Mouse (Mus musculus) lung, embryonic 15.5 days (tissue): ENCODE results near the gene Cldn24. TPM values are rescaled to one million over a fixed set of nuclear protein-coding genes. Genes with fewer than 3 reads are reported as not detected.

Experiments
- ATAC-seq: fragments of 200-750 bp; cut with Nextera tagmentation; 2 replicates; pipeline ENCODE4 v1.8.0; 2017; ENCODE audit warnings: moderate number of reproducible peaks, borderline replicate concordance; ENCODE audit not compliant: low FRiP score, low TSS enrichment; ENCODE audit errors: extremely low read depth
- H3K27ac ChIP-seq: fragments of 300-500 bp; sonication (generic); 2 replicates; pipeline ENCODE4 v1.5.1; 2015; ENCODE audit warnings: moderate library complexity, mild to moderate bottlenecking, inconsistent platforms
- H3K27me3 ChIP-seq: fragments of 300-500 bp; sonication (generic); 2 replicates; pipeline ENCODE4 v1.6.1; 2015; ENCODE audit warnings: inconsistent platforms
- H3K36me3 ChIP-seq: fragments of 300-500 bp; sonication (generic); 2 replicates; pipeline ENCODE4 v1.6.1; 2015; ENCODE audit warnings: inconsistent platforms
- H3K4me1 ChIP-seq: fragments of 300-500 bp; sonication (generic); 2 replicates; pipeline ENCODE4 v1.6.1; 2015; ENCODE audit warnings: inconsistent platforms
- H3K4me2 ChIP-seq: fragments of 300-500 bp; sonication (generic); 2 replicates; pipeline ENCODE4 v1.6.1; 2015; ENCODE audit warnings: inconsistent platforms, mild to moderate bottlenecking, moderate library complexity
- H3K4me3 ChIP-seq: fragments of 300-500 bp; sonication (generic); 2 replicates; pipeline ENCODE4 v1.5.1; 2015; ENCODE audit warnings: mild to moderate bottlenecking, inconsistent platforms
- H3K9ac ChIP-seq: fragments of 300-500 bp; sonication (generic); 2 replicates; pipeline ENCODE4 v1.6.1; 2015; ENCODE audit warnings: inconsistent platforms
- H3K9me3 ChIP-seq: fragments of 300-500 bp; sonication (generic); 2 replicates; pipeline ENCODE4 v1.6.1; 2016; ENCODE audit warnings: inconsistent platforms
- WGBS: fragments of 180-500 bp; shearing (Covaris S2); methylation state at CpG from one replicate; pipeline ENCODE4 v1.1.7; 2015; 5-methylcytosine and 5-hydroxymethylcytosine counted together
- polyA plus RNA-seq: library from polyadenylated mRNA; unstranded; fragments of >200 nt; fragmentation: Nextera tagmentation; extraction: Ambion mirVana; gene quantifications from 2 replicates; pipeline ENCODE4 v1.2.1, GENCODE M21; 2015

Gene Cldn24
- not detected in 2 replicates for polyA plus RNA-seq

GRCm38 (mm10) chr8:47821843-47822242 lies at the start of gene Cldn24:
Gene Cldn24 (plus strand): TSS chr8:47822143.
- Histone ChIP-seq H3K9me3 (no peaks in the 10 kb centered on the region), H3K4me3 (no peak within 1 kb of the TSS), H3K27ac (no peak within 1 kb of the TSS), H3K4me2 (no peak within 1 kb of the TSS), H3K9ac (no peak within 1 kb of the TSS), H3K36me3 (no peaks in the 10 kb centered on the region), H3K4me1 (no peaks in the 10 kb centered on the region), H3K27me3 (no peaks in the 10 kb centered on the region)
- WGBS: 84% methylated on average over 6 of the region's 6 CpGs
- no peak for ATAC-seq

DNA sequence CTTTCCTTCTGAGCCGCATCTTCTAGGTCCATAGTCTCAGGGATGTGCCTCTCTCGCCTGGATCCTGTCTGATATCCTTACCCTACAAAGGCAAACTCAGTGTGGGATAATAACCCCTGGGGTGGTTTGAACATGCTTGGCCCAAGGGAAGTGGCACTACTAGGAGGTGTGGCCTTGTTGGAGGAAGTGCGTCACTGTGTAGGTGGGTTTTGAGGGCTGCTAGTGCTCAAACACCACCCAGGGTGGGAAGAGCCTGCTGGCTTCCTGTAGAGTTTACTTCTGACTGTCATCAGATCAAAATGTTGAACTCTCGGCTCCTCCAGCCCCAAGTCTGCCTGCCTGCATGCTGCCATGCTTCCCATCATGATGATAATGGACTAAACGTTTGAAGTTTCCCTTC lies 49.0 kb upstream of the Cldn24 start:
- Histone ChIP-seq H3K9ac (no peak overlapping the region), H3K36me3 (no peaks in the 10 kb centered on the region), H3K4me2 (no peak overlapping the region), H3K9me3 (no peaks in the 10 kb centered on the region), H3K4me3 (no peak overlapping the region), H3K4me1 (no peaks in the 10 kb centered on the region), H3K27me3 (no peaks in the 10 kb centered on the region), H3K27ac (no peak overlapping the region)
- ATAC-seq: no peak
- 78% methylated on average over 5 of the region's 5 CpGs for WGBS

GRCm38 (mm10) chr8:47777415-47777814 lies 44.5 kb upstream of the Cldn24 start:
- Histone ChIP-seq H3K27ac (no peak overlapping the region), H3K27me3 (no peaks in the 10 kb centered on the region), H3K4me1 (no peaks in the 10 kb centered on the region), H3K4me3 (no peak overlapping the region), H3K9me3 (no peaks in the 10 kb centered on the region), H3K9ac (no peak overlapping the region), H3K36me3 (no peaks in the 10 kb centered on the region), H3K4me2 (no peak overlapping the region)
- ATAC-seq: no peak
- WGBS: 88% methylated on average over 7 of the region's 7 CpGs

DNA sequence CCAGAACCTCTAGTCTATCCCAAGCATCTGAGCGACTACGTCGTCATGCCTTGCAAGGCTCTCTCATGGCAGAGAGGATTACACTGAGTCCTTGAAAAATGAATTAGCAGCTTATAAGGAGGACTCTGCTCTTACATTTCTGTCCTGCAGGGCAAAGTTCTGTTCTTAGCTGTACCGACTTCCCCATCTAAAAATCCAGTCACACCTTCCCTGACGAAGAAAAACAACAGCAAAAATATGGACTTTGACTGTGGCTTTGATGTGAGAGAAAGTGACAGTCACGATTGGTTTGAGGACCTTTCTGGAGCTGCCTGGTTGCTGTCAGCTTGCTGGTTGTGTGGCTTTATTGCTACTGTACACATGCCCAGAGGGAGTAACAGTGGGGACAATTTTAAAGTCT lies 42.4 kb upstream of the Cldn24 start:
- H3K27me3 ChIP-seq: no peaks in the 10 kb centered on the region
- no peaks in the 10 kb centered on the region for H3K4me1 ChIP-seq
- no peaks in the 10 kb centered on the region for H3K36me3 ChIP-seq
- no peaks in the 10 kb centered on the region for H3K9me3 ChIP-seq
- no peak overlapping the region for H3K4me2 ChIP-seq
- WGBS: 64% methylated on average over 6 of the region's 6 CpGs
- no peak overlapping the region for H3K9ac ChIP-seq
- no peak for ATAC-seq
- H3K27ac ChIP-seq: no peak overlapping the region
- H3K4me3 ChIP-seq: no peak overlapping the region

DNA sequence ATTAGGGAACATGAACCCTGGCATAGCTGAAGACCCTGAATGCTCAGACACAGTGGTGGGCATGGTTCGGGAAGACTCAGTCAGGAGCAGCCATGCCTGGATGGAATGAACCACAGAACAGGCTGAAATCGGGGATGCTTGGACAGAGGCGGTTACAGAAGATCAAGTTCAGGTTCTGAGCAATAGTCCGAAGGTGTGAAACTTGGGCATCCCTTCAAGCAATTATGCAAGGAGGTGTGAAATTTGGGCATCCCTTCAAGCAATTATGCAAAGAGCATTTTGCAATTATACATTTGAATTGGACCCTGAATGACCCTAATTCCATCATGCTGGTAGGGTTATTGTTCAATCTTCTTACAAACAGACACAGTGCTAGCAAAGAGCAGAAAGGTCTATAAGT lies 40.1 kb upstream of the Cldn24 start:
- ATAC-seq: no peak
- Histone ChIP-seq H3K27ac (no peak overlapping the region), H3K4me2 (no peak overlapping the region), H3K9ac (no peak overlapping the region), H3K4me3 (no peak overlapping the region), H3K4me1 (no peaks in the 10 kb centered on the region), H3K9me3 (no peaks in the 10 kb centered on the region), H3K27me3 (no peaks in the 10 kb centered on the region), H3K36me3 (no peaks in the 10 kb centered on the region)
- 91% methylated on average over 4 of the region's 4 CpGs for WGBS

GRCm38 (mm10) chr8:47783544-47783943 lies 38.4 kb upstream of the Cldn24 start:
- WGBS: 82% methylated on average over 2 of the region's 2 CpGs
- Histone ChIP-seq H3K9ac (no peak overlapping the region), H3K9me3 (no peaks in the 10 kb centered on the region), H3K27ac (no peak overlapping the region), H3K36me3 (no peaks in the 10 kb centered on the region), H3K4me3 (no peak overlapping the region), H3K4me2 (no peak overlapping the region), H3K4me1 (no peaks in the 10 kb centered on the region), H3K27me3 (no peaks in the 10 kb centered on the region)
- ATAC-seq: no peak

- Histone ChIP-seq H3K27ac (no peak overlapping the region), H3K27me3 (no peaks in the 10 kb centered on the region), H3K4me2 (no peak overlapping the region), H3K9me3 (no peaks in the 10 kb centered on the region), H3K4me3 (no peak overlapping the region), H3K36me3 (no peaks in the 10 kb centered on the region), H3K9ac (no peak overlapping the region), H3K4me1 (no peaks in the 10 kb centered on the region)
- no peak for ATAC-seq
- WGBS: 91% methylated on average over 6 of the region's 6 CpGs
Observed at GRCm38 (mm10) chr8:47783944-47784343, 38.0 kb upstream of the Cldn24 start.

DNA sequence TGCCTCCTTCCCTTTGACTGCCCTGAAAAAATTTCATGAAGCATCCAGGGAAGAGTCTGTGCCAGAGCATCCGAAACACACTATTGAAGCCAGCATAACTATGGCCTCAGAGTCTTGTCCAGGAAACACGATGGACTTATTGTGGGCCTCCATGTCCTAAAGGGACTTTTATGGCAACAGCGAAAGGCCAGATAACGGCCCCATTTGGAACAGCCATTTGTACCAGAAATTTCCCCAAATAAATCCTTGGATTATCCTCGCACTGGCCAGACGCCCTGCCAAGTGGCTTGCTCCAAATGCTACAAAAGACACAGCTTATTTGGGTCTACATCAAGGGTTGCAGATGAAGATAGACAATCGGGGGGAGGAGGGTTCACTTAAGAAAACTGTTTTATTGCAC lies 37.5 kb upstream of the Cldn24 start:
- Histone ChIP-seq H3K27ac (no peak overlapping the region), H3K27me3 (no peaks in the 10 kb centered on the region), H3K4me3 (no peak overlapping the region), H3K4me1 (no peaks in the 10 kb centered on the region), H3K36me3 (no peaks in the 10 kb centered on the region), H3K4me2 (no peak overlapping the region), H3K9ac (no peak overlapping the region), H3K9me3 (no peaks in the 10 kb centered on the region)
- ATAC-seq: no peak
- 75% methylated on average over 7 of the region's 7 CpGs for WGBS

GRCm38 (mm10) chr8:47786323-47786722 lies 35.6 kb upstream of the Cldn24 start:
- ATAC-seq: no peak
- no peaks in the 10 kb centered on the region for H3K27me3 ChIP-seq
- H3K9ac ChIP-seq: no peak overlapping the region
- no peaks in the 10 kb centered on the region for H3K36me3 ChIP-seq
- H3K9me3 ChIP-seq: no peaks in the 10 kb centered on the region
- H3K4me1 ChIP-seq: no peaks in the 10 kb centered on the region
- no peak overlapping the region for H3K4me2 ChIP-seq
- no peak overlapping the region for H3K27ac ChIP-seq
- no peak overlapping the region for H3K4me3 ChIP-seq
- WGBS: 92% methylated on average over 15 of the region's 15 CpGs

- ATAC-seq: no peak
- no peaks in the 10 kb centered on the region for H3K27me3 ChIP-seq
- H3K4me2 ChIP-seq: no peak overlapping the region
- no peak overlapping the region for H3K4me3 ChIP-seq
- H3K36me3 ChIP-seq: no peaks in the 10 kb centered on the region
- H3K9me3 ChIP-seq: no peaks in the 10 kb centered on the region
- H3K27ac ChIP-seq: no peak overlapping the region
- no peak overlapping the region for H3K9ac ChIP-seq
- WGBS: 30% methylated on average over 10 of the region's 10 CpGs
- H3K4me1 ChIP-seq: no peaks in the 10 kb centered on the region
Observed at GRCm38 (mm10) chr8:47787705-47788104, 34.2 kb upstream of the Cldn24 start.

DNA sequence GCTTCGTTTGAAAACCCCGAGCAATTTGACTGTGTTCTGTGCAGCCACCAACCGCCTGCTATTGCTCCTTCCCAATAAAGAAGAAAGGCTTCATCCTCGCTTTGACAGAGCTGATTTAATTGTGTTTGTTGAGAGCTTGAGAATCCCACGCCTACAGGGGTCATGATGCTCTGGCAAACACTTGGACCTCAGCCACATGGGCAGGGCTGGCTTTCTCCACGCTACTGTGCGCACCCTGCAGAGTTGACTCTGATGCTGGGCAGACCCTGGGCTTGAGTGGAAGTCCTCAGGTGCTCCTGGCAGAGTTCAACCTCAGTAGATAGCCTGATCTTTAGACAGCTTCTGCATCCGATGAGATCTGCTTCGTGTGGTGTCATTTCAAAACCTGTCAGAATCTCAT lies 30.0 kb upstream of the Cldn24 start:
- Histone ChIP-seq H3K4me2 (no peak overlapping the region), H3K9me3 (no peaks in the 10 kb centered on the region), H3K27me3 (no peaks in the 10 kb centered on the region), H3K4me3 (no peak overlapping the region), H3K4me1 (no peaks in the 10 kb centered on the region), H3K36me3 (no peaks in the 10 kb centered on the region), H3K9ac (no peak overlapping the region), H3K27ac (no peak overlapping the region)
- ATAC-seq: no peak
- 69% methylated on average over 9 of the region's 9 CpGs for WGBS

DNA sequence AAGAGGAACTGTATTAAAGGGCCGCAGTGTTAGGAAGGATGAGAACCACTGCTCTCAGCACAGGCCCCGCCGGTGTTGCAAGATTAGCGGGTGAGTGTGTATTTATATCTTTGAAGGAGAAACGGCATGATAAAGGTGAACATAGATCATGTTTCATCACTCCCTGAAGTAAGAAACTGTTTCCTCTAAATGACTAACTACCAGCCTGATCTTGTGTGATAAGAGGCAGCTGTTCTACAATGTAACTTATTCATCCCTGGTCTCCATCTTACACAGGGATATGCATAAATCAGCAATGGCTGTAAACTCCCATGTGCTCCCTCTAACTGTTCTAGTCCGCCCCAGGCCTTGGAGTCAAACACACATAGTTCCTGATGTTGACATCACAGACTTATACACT lies 22.5 kb upstream of the Cldn24 start:
- no peak overlapping the region for H3K4me3 ChIP-seq
- no peak overlapping the region for H3K9ac ChIP-seq
- no peak for ATAC-seq
- H3K36me3 ChIP-seq: no peaks in the 10 kb centered on the region
- H3K4me2 ChIP-seq: no peak overlapping the region
- no peaks in the 10 kb centered on the region for H3K4me1 ChIP-seq
- H3K27ac ChIP-seq: no peak overlapping the region
- H3K9me3 ChIP-seq: no peaks in the 10 kb centered on the region
- no peaks in the 10 kb centered on the region for H3K27me3 ChIP-seq
- WGBS: 43% methylated on average over 6 of the region's 6 CpGs

DNA sequence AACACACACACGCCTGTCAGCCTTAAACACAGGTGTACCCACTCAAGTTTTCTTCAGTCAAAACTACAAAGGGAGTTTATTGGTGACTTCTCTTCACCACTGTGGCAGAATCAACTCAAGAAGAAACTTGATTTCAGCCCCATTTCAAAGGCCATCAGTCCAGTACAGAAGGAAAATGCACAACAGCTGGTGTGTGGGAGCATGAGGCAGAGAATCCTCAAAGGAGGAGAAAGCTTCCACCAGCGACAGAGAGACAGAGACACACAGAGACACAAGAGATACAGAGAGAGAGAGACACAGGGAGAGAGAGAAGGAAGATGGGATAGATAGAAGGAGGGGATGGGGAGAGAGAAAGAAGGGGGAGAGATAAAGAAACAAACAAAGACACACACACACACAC lies 19.6 kb upstream of the Cldn24 start:
- Histone ChIP-seq H3K36me3 (no peaks in the 10 kb centered on the region), H3K27me3 (no peaks in the 10 kb centered on the region), H3K9ac (no peak overlapping the region), H3K4me2 (no peak overlapping the region), H3K4me1 (no peaks in the 10 kb centered on the region), H3K4me3 (no peak overlapping the region), H3K27ac (no peak overlapping the region), H3K9me3 (no peaks in the 10 kb centered on the region)
- no peak for ATAC-seq
- 81% methylated on average over 2 of the region's 2 CpGs for WGBS
